Mouse (Mus musculus) liver, embryonic 14.5 days (tissue): ENCODE data around the gene Lxn.

ENCODE experiments used
- CTCF ChIP-seq: IDR thresholded peaks from 2 replicates; pipeline ENCODE4 v1.5.1; 2016; ENCODE audit warnings: antibody characterized with exemption, low read depth, control low read depth
- EP300 ChIP-seq: IDR thresholded peaks from 2 replicates; pipeline ENCODE4 v1.6.1; 2016; ENCODE audit warnings: antibody characterized with exemption, low read depth

- TF ChIP-seq EP300 (no peak), CTCF (no peak)
Observed at GRCm38 (mm10) chr3:67496310-67496709, 32.6 kb upstream of the Lxn start.
